Mouse (Mus musculus) limb, embryonic 13.5 days (tissue): ENCODE results near the gene Trip13. TPM values are rescaled to one million over a fixed set of nuclear protein-coding genes. Genes with fewer than 3 reads are reported as not detected.

ENCODE experiments used
- ATAC-seq: fragments of 200-750 bp; cut with Nextera tagmentation; 2 replicates; pipeline ENCODE4 v1.8.0; 2017; ENCODE audit warnings: low read depth, moderate number of reproducible peaks, moderate TSS enrichment; ENCODE audit not compliant: low FRiP score
- H3K27ac ChIP-seq: fragments of 300-500 bp; sonication (generic); 2 replicates; pipeline ENCODE4 v1.5.1; 2015; ENCODE audit warnings: inconsistent platforms, mild to moderate bottlenecking, moderate library complexity
- H3K27me3 ChIP-seq: fragments of 300-500 bp; sonication (generic); 2 replicates; pipeline ENCODE4 v1.6.1; 2015; ENCODE audit warnings: mild to moderate bottlenecking, inconsistent platforms
- H3K36me3 ChIP-seq: fragments of 300-500 bp; sonication (generic); 2 replicates; pipeline ENCODE4 v1.6.1; 2015; ENCODE audit warnings: inconsistent platforms, mild to moderate bottlenecking, moderate library complexity
- H3K4me1 ChIP-seq: fragments of 300-500 bp; sonication (generic); 2 replicates; pipeline ENCODE4 v1.6.1; 2015; ENCODE audit warnings: inconsistent platforms
- H3K4me2 ChIP-seq: fragments of 300-500 bp; sonication (generic); replicated peaks from 2 replicates; pipeline ENCODE4 v1.6.1; 2015; ENCODE audit warnings: inconsistent platforms, mild to moderate bottlenecking, moderate library complexity
- H3K4me3 ChIP-seq: fragments of 300-500 bp; sonication (generic); 2 replicates; pipeline ENCODE4 v1.5.1; 2015; ENCODE audit warnings: moderate library complexity, mild to moderate bottlenecking, inconsistent platforms
- H3K9ac ChIP-seq: fragments of 300-500 bp; sonication (generic); 2 replicates; pipeline ENCODE4 v1.6.1; 2015; ENCODE audit warnings: mild to moderate bottlenecking, inconsistent platforms
- H3K9me3 ChIP-seq: fragments of 300-500 bp; sonication (generic); 2 replicates; pipeline ENCODE4 v1.6.1; 2016; ENCODE audit warnings: inconsistent platforms
- WGBS: fragments of 180-500 bp; shearing (Covaris S2); methylation state at CpG from one replicate; pipeline ENCODE4 v1.1.7; 2015; 5-methylcytosine and 5-hydroxymethylcytosine counted together
- microRNA-seq: library from miRNA; unstranded; fragments of <30 nt; microRNA quantifications from one replicate; pipeline ENCODE4, GENCODE M21; 2016
- polyA plus RNA-seq: library from polyadenylated mRNA; unstranded; fragments of >200 nt; fragmentation: Nextera tagmentation; extraction: Ambion mirVana; gene quantifications from 2 replicates; pipeline ENCODE4 v1.2.1, GENCODE M21; 2015

Trip13 gene
- polyA plus RNA-seq, 1 experiment from 2014 or later = 43.8 TPM

DNA sequence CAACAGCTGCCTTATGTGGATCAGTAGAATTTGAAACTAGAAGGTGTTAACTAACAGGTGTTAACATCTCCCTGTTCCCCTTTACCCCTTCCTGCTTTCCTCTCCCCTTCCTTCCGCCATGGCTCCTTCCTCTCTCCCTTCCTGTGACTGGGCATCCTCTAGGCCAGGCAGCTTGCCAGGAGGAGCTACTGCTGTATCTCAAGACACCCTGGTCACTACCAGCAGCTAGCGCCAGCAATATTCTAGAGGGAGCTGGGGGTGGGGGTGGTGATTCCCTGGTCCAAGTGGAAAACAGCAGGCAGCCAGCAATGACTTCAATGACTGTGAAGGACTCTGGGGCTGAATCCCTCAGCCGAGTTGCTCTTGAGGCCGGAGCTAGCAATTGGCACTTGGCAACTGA lies 51.9 kb downstream of the Trip13 start:
- Histone ChIP-seq H3K27ac (0 out of 2 replicates have a peak overlapping the region, but pooled peaks have one; percentile 52), H3K4me1 (peaks cover 32% of the 10 kb centered on the region), H3K4me3 (no peak overlapping the region), H3K36me3 (no peaks in the 10 kb centered on the region), H3K9me3 (no peaks in the 10 kb centered on the region), H3K9ac (no peak overlapping the region), H3K27me3 (no peaks in the 10 kb centered on the region), H3K4me2 (no peak overlapping the region)
- WGBS = 53% methylated on average over 4 of the region's 4 CpGs
- ATAC-seq = no peak

- Histone ChIP-seq H3K9me3 (peaks cover 8% of the 10 kb centered on the region; the same call in 1 of the 2 replicates), H3K36me3 (no peaks in the 10 kb centered on the region), H3K4me1 (peaks cover 19% of the 10 kb centered on the region), H3K27me3 (no peaks in the 10 kb centered on the region), H3K4me3 (no peak overlapping the region), H3K9ac (no peak overlapping the region), H3K4me2 (no peak overlapping the region), H3K27ac (no peak overlapping the region)
- ATAC-seq = no peak
- WGBS = 51% methylated on average over 8 of the region's 8 CpGs
Measured at GRCm38 (mm10) chr13:73881347-73881746, 56.2 kb downstream of the Trip13 start.

- Histone ChIP-seq H3K36me3 (no peaks in the 10 kb centered on the region), H3K27ac (no peak overlapping the region), H3K9me3 (peaks cover 8% of the 10 kb centered on the region; the same call in 1 of the 2 replicates), H3K27me3 (no peaks in the 10 kb centered on the region), H3K4me2 (no peak overlapping the region), H3K9ac (no peak overlapping the region), H3K4me1 (peaks cover 6% of the 10 kb centered on the region), H3K4me3 (no peak overlapping the region)
- WGBS = 86% methylated on average over 5 of the region's 5 CpGs
- ATAC-seq = no peak
Measured at GRCm38 (mm10) chr13:73879824-73880223, 57.8 kb downstream of the Trip13 start.

GRCm38 (mm10) chr13:73872159-73872558 lies 65.4 kb downstream of the Trip13 start:
- H3K27me3 ChIP-seq = no peaks in the 10 kb centered on the region
- 85% methylated on average over 2 of the region's 2 CpGs for WGBS
- no peak overlapping the region for H3K4me3 ChIP-seq
- no peak for ATAC-seq
- H3K9ac ChIP-seq = no peak overlapping the region
- no peak overlapping the region for H3K27ac ChIP-seq
- H3K36me3 ChIP-seq = no peaks in the 10 kb centered on the region
- H3K4me1 ChIP-seq = no peaks in the 10 kb centered on the region
- H3K9me3 ChIP-seq = no peaks in the 10 kb centered on the region
- H3K4me2 ChIP-seq = no peak overlapping the region

Small RNA genes lying within 50 kb of the gene (microRNA-seq; reads per million reads assigned to microRNA genes)
- gene Gm25197 = not detected

Other genes with a start within 250 kb of the Trip13 start
- 0.04 and 0.05 TPM in 2 replicates for gene Slc6a19, start 232.9 kb downstream of the Trip13 start, polyA plus RNA-seq
- 25.6 and 28.2 TPM in 2 replicates for gene Slc12a7, start 204.7 kb downstream of the Trip13 start, polyA plus RNA-seq
- gene Nkd2, start 90.2 kb downstream of the Trip13 start, polyA plus RNA-seq = 40.5 and 44.5 TPM in 2 replicates
- 64.7 and 65.4 TPM in 2 replicates for gene Brd9, start within 50 bp of the Trip13 start, polyA plus RNA-seq
- gene Zdhhc11, start 26.1 kb upstream of the Trip13 start, polyA plus RNA-seq = not detected in 2 replicates
- gene Tppp, start 71.6 kb upstream of the Trip13 start, polyA plus RNA-seq = 0.59 and 0.87 TPM in 2 replicates
- 15.3 and 16.1 TPM in 2 replicates for gene Cep72, start 124.5 kb upstream of the Trip13 start, polyA plus RNA-seq
- gene Slc9a3, start 183.7 kb upstream of the Trip13 start, polyA plus RNA-seq = not detected in 2 replicates